Mouse (Mus musculus): ENCODE measurements around the gene Skida1. TPM values are rescaled to one million over a fixed set of nuclear protein-coding genes. Genes with fewer than 3 reads are reported as not detected.

Gene Skida1
- polyA plus RNA-seq, 1 experiment from 2014 or later: 3.9 TPM

DNA sequence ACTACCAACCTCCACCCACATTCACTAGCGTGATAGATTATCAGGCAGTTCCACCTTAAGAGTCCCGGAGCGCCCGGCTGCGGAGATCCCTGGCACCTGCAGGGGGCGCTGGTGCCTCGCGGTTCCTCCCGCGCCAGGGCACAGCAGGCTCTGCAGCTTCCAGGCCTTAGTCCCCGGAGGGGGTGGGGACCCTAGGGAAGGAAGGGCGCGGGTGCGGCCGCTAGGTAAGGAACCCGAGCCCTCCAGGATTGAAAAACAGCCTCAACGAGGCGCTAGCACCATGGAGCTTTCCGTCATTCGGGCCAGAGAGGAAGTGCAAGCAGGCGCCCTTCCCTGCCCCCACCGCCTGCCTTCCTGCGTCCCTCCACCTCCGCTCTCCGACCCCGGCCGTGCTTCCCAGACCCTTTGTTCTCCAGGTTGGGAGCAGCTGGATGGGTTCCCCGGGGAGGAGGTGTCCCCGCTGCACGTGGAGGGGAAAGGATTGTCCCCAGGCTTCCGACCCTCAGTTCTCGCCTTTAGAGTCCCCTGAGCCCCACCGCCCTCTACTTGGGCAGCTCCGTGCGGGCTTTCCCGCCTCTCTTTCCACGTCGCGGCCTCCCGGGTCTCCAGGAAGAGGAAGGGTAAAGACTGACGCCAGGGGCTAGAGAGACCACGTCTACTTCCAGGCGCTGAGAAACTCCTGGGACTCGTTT, 21.3 kb downstream of the Skida1 start:
- no peaks in the 10 kb centered on the region for H3K9me3 ChIP-seq (replicated peaks; ENCODE audit: control insufficient read depth, low read length)
- H3K27ac ChIP-seq (ENCODE audit: low read length): peak overlapping the region; percentile 95
- under 1% methylated on average over 44 of the region's 44 CpGs for WGBS
- peak overlapping the region; percentile 83 for H3K4me3 ChIP-seq (ENCODE audit: low read length)
- no peaks in the 10 kb centered on the region for H3K27me3 ChIP-seq (ENCODE audit: control insufficient read depth, insufficient read depth, low read length)
- peak overlapping the region; percentile 98 for H3K4me2 ChIP-seq (ENCODE audit: low read depth, low read length)
- no peaks in the 10 kb centered on the region for H3K36me3 ChIP-seq (ENCODE audit: control insufficient read depth, insufficient read depth)
- ATAC-seq (replicated peaks; ENCODE audit: extremely low read depth, insufficient read depth, low FRiP score): peak; percentile 85
- peak overlapping the region; percentile 93 for H3K9ac ChIP-seq (ENCODE audit: low read length)
- H3K4me1 ChIP-seq (ENCODE audit: control insufficient read depth, insufficient read depth, low read length): peaks cover 18% of the 10 kb centered on the region

DNA sequence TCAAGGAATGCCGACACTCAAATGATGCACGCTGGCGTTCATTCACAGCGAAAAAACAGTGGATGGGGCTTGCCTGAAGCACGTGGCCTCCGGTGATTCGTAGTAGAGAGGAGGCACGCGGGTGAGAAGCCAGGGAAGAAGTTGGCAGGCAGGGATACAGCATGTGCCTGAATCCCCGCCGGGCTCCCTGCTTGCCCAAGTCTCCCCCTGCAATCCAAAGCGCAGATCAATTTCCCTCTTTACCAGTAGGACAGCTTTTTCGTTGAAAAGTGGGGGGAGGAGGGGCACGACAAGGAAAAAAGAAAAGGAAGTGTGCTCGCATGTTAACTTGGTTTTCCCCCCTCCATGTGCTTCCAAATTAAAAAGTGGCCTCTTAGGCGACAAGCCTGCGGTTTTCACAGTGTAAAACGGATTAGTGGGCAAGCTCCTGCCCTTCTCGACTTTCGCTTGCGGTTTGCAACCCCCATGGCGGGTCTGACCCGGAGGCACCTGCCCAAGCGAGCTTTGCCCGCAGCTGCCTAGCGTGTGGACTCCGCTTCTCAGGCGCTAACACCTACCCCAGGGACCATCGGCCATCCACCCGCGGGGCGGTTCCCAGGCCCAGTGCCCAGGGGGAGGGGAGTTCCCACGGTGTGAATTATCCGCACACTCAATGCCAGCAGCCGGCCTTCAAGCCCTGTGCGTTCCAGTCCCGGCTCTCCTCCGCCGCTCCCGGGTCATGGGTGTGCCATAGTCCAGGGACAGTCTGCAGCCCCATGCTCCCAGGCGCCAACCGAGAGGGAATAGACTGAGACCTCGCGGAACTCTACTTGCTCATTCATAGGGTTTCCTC, 22.5 kb downstream of the Skida1 start:
- peak overlapping the region; percentile 98 for H3K4me2 ChIP-seq (ENCODE audit: low read depth, low read length)
- WGBS: under 1% methylated on average over 44 of the region's 44 CpGs
- no peak for ATAC-seq (replicated peaks; ENCODE audit: extremely low read depth, insufficient read depth, low FRiP score)
- H3K36me3 ChIP-seq (ENCODE audit: control insufficient read depth, insufficient read depth): no peaks in the 10 kb centered on the region
- H3K4me3 ChIP-seq (ENCODE audit: low read length): peak overlapping the region; percentile 83
- no peaks in the 10 kb centered on the region for H3K9me3 ChIP-seq (replicated peaks; ENCODE audit: control insufficient read depth, low read length)
- H3K9ac ChIP-seq (ENCODE audit: low read length): peak overlapping the region; percentile 80
- no peaks in the 10 kb centered on the region for H3K27me3 ChIP-seq (ENCODE audit: control insufficient read depth, insufficient read depth, low read length)
- peaks cover 16% of the 10 kb centered on the region for H3K4me1 ChIP-seq (ENCODE audit: control insufficient read depth, insufficient read depth, low read length)
- peak overlapping the region; percentile 48 for H3K27ac ChIP-seq (ENCODE audit: low read length)

DNA sequence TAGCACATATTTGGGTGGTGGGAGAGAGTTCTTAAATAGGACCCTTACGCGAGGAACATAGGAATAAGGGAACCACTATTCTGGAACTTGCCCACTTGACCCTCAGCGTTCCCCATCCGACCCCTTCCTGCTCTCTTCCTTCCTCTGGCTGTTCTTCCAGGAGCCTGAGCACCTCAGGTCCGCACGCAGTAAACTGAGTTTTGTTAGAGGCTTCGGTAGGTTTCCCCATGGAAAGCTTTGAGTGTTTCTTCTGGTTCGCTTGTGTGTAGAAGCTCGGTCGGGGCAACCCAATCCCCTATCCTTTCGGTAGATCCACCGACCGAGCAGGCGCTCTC, 23.1 kb downstream of the Skida1 start:
- Histone ChIP-seq H3K4me2 (ENCODE audit: low read depth, low read length) (peak overlapping the region; percentile 98), H3K4me3 (ENCODE audit: low read length) (peak overlapping the region; percentile 83), H3K27ac (ENCODE audit: low read length) (peak overlapping the region; percentile 48), H3K4me1 (ENCODE audit: control insufficient read depth, insufficient read depth, low read length) (peaks cover 12% of the 10 kb centered on the region), H3K9ac (ENCODE audit: low read length) (peak overlapping the region; percentile 80), H3K27me3 (ENCODE audit: control insufficient read depth, insufficient read depth, low read length) (no peaks in the 10 kb centered on the region), H3K9me3 (replicated peaks; ENCODE audit: control insufficient read depth, low read length) (no peaks in the 10 kb centered on the region), H3K36me3 (ENCODE audit: control insufficient read depth, insufficient read depth) (no peaks in the 10 kb centered on the region)
- no peak for ATAC-seq (replicated peaks; ENCODE audit: extremely low read depth, insufficient read depth, low FRiP score)
- 3% methylated on average over 14 of the region's 14 CpGs for WGBS

DNA sequence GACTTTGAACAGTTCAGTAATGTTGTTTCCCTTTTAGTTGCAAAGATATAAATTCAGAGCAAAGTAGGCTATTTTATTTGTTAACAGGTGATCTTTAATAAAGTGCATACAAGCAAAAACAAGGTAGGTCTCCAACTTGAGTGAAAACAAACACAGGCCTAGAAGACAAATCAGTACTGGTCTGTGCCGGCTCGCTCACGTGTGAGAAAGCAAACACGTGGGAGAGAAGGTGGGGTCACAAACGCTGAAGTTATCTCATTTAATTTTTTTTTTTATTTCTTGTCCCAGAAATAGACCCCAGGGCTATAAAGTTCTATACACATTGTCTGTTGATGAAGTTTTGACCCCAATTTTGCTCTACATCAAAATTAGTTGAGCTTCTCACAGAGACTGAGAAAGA, 23.7 kb downstream of the Skida1 start:
- no peak for ATAC-seq (replicated peaks; ENCODE audit: extremely low read depth, insufficient read depth, low FRiP score)
- Histone ChIP-seq H3K4me2 (ENCODE audit: low read depth, low read length) (peak overlapping the region; percentile 98), H3K27me3 (ENCODE audit: control insufficient read depth, insufficient read depth, low read length) (no peaks in the 10 kb centered on the region), H3K4me3 (ENCODE audit: low read length) (peak overlapping the region; percentile 83; the same call in 1 of the 2 replicates), H3K9ac (ENCODE audit: low read length) (no peak overlapping the region; the same call in 1 of the 2 replicates), H3K27ac (ENCODE audit: low read length) (no peak overlapping the region), H3K9me3 (replicated peaks; ENCODE audit: control insufficient read depth, low read length) (no peaks in the 10 kb centered on the region), H3K4me1 (ENCODE audit: control insufficient read depth, insufficient read depth, low read length) (peaks cover 9% of the 10 kb centered on the region), H3K36me3 (ENCODE audit: control insufficient read depth, insufficient read depth) (no peaks in the 10 kb centered on the region)
- WGBS: 56% methylated on average over 5 of the region's 5 CpGs

DNA sequence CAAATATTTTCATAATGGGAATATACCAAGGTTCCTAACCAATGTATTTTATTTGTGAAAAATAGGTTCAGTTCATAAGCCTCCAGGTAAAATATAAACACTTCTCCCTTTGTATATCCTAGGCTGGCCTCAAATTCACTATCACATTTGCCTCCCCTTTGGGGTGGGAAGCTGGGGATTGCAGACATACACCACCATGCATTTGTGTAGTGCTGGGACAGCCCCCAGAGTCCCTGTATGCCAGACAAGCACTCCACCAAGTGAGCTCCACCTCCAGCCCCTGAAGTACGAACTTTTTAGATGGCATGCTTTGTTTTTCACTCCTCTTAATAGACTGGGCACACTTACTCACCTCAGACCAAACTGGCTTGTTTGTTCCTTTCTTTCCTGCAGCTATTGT, 26.0 kb downstream of the Skida1 start:
- Histone ChIP-seq H3K9ac (ENCODE audit: low read length) (no peak overlapping the region), H3K4me2 (ENCODE audit: low read depth, low read length) (no peak overlapping the region), H3K36me3 (ENCODE audit: control insufficient read depth, insufficient read depth) (no peaks in the 10 kb centered on the region), H3K4me1 (ENCODE audit: control insufficient read depth, insufficient read depth, low read length) (peaks cover 9% of the 10 kb centered on the region), H3K27ac (ENCODE audit: low read length) (no peak overlapping the region), H3K27me3 (ENCODE audit: control insufficient read depth, insufficient read depth, low read length) (no peaks in the 10 kb centered on the region), H3K4me3 (ENCODE audit: low read length) (no peak overlapping the region), H3K9me3 (replicated peaks; ENCODE audit: control insufficient read depth, low read length) (no peaks in the 10 kb centered on the region; the same call in 1 of the 2 replicates)
- 52% methylated on average over 1 of the region's 1 CpGs for WGBS
- no peak for ATAC-seq (replicated peaks; ENCODE audit: extremely low read depth, insufficient read depth, low FRiP score)

DNA sequence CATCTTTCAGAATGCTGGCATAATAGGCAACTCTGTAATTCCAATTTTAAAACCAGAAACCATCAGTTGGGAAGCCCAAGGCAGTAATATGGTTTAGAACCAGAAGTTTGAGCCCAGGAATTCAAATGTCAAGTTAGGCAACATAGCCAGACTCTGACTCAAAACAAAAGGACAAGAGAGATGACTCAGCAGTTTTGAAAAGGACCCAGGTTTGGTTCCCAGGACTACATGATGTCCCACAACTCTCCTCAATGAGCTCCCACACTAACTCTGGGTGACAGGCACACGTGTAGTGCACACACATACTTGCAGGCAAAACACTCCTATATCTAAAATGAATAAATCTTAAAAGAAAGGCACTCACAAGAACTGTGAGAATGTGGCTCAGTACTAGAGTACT, 29.7 kb downstream of the Skida1 start:
- no peak overlapping the region for H3K27ac ChIP-seq (ENCODE audit: low read length)
- H3K9ac ChIP-seq (ENCODE audit: low read length): no peak overlapping the region
- H3K27me3 ChIP-seq (ENCODE audit: control insufficient read depth, insufficient read depth, low read length): no peaks in the 10 kb centered on the region
- ATAC-seq (replicated peaks; ENCODE audit: extremely low read depth, insufficient read depth, low FRiP score): no peak
- no peaks in the 10 kb centered on the region for H3K4me1 ChIP-seq (ENCODE audit: control insufficient read depth, insufficient read depth, low read length)
- no peak overlapping the region for H3K4me3 ChIP-seq (ENCODE audit: low read length)
- H3K9me3 ChIP-seq (replicated peaks; ENCODE audit: control insufficient read depth, low read length): no peaks in the 10 kb centered on the region; the same call in 1 of the 2 replicates
- 73% methylated on average over 1 of the region's 1 CpGs for WGBS
- no peaks in the 10 kb centered on the region for H3K36me3 ChIP-seq (ENCODE audit: control insufficient read depth, insufficient read depth)
- H3K4me2 ChIP-seq (ENCODE audit: low read depth, low read length): no peak overlapping the region

DNA sequence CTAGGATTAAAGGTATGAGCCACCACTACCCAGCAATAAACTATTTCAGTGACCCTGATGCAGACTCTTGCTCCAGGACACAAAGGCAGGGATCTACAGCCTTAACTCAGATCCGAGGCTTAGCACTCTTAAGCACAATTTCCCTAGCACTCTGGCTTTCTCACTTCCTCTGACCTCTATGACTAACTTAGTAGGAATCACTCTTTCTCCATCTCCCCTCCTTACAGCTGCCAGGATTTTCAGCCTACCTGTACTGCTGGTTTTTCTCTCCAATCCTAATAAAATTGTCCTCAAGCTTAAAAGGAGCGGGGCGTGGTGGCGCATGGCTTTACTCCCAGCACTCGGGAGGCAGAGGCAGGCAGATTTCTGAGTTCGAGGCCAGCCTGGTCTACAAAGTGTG, 31.5 kb downstream of the Skida1 start:
- Histone ChIP-seq H3K4me2 (ENCODE audit: low read depth, low read length) (no peak overlapping the region), H3K4me3 (ENCODE audit: low read length) (no peak overlapping the region), H3K27ac (ENCODE audit: low read length) (no peak overlapping the region), H3K27me3 (ENCODE audit: control insufficient read depth, insufficient read depth, low read length) (no peaks in the 10 kb centered on the region), H3K9me3 (replicated peaks; ENCODE audit: control insufficient read depth, low read length) (no peaks in the 10 kb centered on the region; the same call in 1 of the 2 replicates), H3K36me3 (ENCODE audit: control insufficient read depth, insufficient read depth) (no peaks in the 10 kb centered on the region), H3K9ac (ENCODE audit: low read length) (no peak overlapping the region), H3K4me1 (ENCODE audit: control insufficient read depth, insufficient read depth, low read length) (no peaks in the 10 kb centered on the region)
- ATAC-seq (replicated peaks; ENCODE audit: extremely low read depth, insufficient read depth, low FRiP score): no peak
- WGBS: 92% methylated on average over 6 of the region's 6 CpGs

DNA sequence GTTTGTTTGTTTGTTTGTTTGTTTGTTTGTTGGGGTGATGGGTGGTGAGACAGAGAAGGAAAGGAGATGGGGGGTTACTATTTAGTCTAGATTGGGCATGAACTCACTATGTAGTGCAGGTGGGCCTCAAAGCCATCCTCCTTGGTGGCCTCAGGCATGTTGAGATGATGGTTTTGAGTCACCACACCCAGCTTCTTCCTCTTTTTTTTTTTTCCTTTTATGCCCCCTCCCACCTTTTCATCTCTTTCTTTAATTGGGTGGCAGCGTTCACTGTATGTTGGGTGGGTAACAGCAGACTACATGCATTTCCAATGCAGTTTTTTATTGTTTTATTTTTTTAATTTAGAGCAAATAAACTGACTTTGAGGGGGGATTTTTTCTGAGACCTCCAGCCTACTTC, 32.2 kb downstream of the Skida1 start:
- H3K4me3 ChIP-seq (ENCODE audit: low read length): no peak overlapping the region
- H3K36me3 ChIP-seq (ENCODE audit: control insufficient read depth, insufficient read depth): no peaks in the 10 kb centered on the region
- no peak overlapping the region for H3K27ac ChIP-seq (ENCODE audit: low read length)
- no peak for ATAC-seq (replicated peaks; ENCODE audit: extremely low read depth, insufficient read depth, low FRiP score)
- WGBS: 81% methylated on average over 1 of the region's 1 CpGs
- no peaks in the 10 kb centered on the region; the same call in 1 of the 2 replicates for H3K9me3 ChIP-seq (replicated peaks; ENCODE audit: control insufficient read depth, low read length)
- no peaks in the 10 kb centered on the region for H3K27me3 ChIP-seq (ENCODE audit: control insufficient read depth, insufficient read depth, low read length)
- H3K9ac ChIP-seq (ENCODE audit: low read length): no peak overlapping the region
- no peaks in the 10 kb centered on the region for H3K4me1 ChIP-seq (ENCODE audit: control insufficient read depth, insufficient read depth, low read length)
- no peak overlapping the region for H3K4me2 ChIP-seq (ENCODE audit: low read depth, low read length)

DNA sequence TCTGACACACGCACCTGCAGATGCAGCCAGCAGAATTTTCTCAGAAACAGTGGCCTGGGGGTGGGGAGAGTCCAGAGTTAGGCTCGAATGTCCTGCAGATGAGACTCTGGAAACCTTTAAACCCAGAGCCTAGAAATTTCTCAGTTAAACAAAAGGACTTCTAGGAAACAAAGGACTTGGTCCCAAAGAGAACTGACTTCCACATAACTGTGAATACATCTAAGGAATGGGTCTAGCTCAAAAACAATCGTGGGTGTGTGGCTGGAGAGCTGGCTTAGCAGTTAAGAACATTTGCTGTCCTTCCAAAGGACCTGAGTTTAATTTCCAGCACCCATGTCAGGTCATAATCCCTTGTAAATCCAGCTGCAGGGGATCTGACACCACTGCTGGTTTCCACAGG, 33.3 kb downstream of the Skida1 start:
- Histone ChIP-seq H3K4me2 (ENCODE audit: low read depth, low read length) (no peak overlapping the region), H3K4me3 (ENCODE audit: low read length) (no peak overlapping the region), H3K9ac (ENCODE audit: low read length) (no peak overlapping the region), H3K27me3 (ENCODE audit: control insufficient read depth, insufficient read depth, low read length) (no peaks in the 10 kb centered on the region), H3K4me1 (ENCODE audit: control insufficient read depth, insufficient read depth, low read length) (no peaks in the 10 kb centered on the region), H3K36me3 (ENCODE audit: control insufficient read depth, insufficient read depth) (no peaks in the 10 kb centered on the region), H3K27ac (ENCODE audit: low read length) (no peak overlapping the region), H3K9me3 (replicated peaks; ENCODE audit: control insufficient read depth, low read length) (no peaks in the 10 kb centered on the region; the same call in 1 of the 2 replicates)
- WGBS: 55% methylated on average over 3 of the region's 3 CpGs
- no peak for ATAC-seq (replicated peaks; ENCODE audit: extremely low read depth, insufficient read depth, low FRiP score)
